Mouse (Mus musculus) liver, embryonic 13.5 days (tissue): Measurements from ENCODE around the gene Calhm6. TPM values are rescaled to one million over a fixed set of nuclear protein-coding genes. Genes with fewer than 3 reads are reported as not detected.

Experiments used
- ATAC-seq: fragments of 200-750 bp; cut with Nextera tagmentation; 2 replicates; pipeline ENCODE4 v1.8.0; 2017; ENCODE audit warnings: low read depth, mild to moderate bottlenecking, moderate number of reproducible peaks, moderate library complexity
- DNase-seq: peaks from one replicate; pipeline ENCODE4 v3.0.0; 2022
- H3K27ac ChIP-seq: fragments of 300-500 bp; sonication (generic); 2 replicates; pipeline ENCODE4 v1.5.1; 2015; ENCODE audit warnings: moderate library complexity, mild to moderate bottlenecking, inconsistent platforms
- H3K27me3 ChIP-seq: fragments of 300-500 bp; sonication (generic); 2 replicates; pipeline ENCODE4 v1.6.1; 2015; ENCODE audit warnings: mild to moderate bottlenecking, inconsistent platforms
- H3K36me3 ChIP-seq: fragments of 300-500 bp; sonication (generic); 2 replicates; pipeline ENCODE4 v1.6.1; 2015; ENCODE audit warnings: mild to moderate bottlenecking, inconsistent platforms
- H3K4me1 ChIP-seq: fragments of 300-500 bp; sonication (generic); replicated peaks from 2 replicates; pipeline ENCODE4 v1.6.1; 2015; ENCODE audit warnings: inconsistent platforms
- H3K4me2 ChIP-seq: fragments of 300-500 bp; sonication (generic); 2 replicates; pipeline ENCODE4 v1.6.1; 2015; ENCODE audit warnings: inconsistent platforms, mild to moderate bottlenecking, moderate library complexity
- H3K4me3 ChIP-seq: fragments of 300-500 bp; sonication (generic); replicated peaks from 2 replicates; pipeline ENCODE4 v1.5.1; 2015; ENCODE audit warnings: mild to moderate bottlenecking, inconsistent platforms
- H3K9ac ChIP-seq: fragments of 300-500 bp; sonication (generic); 2 replicates; pipeline ENCODE4 v1.6.1; 2015; ENCODE audit warnings: mild to moderate bottlenecking, inconsistent platforms
- H3K9me3 ChIP-seq: fragments of 300-500 bp; sonication (generic); replicated peaks from 2 replicates; pipeline ENCODE4 v1.6.1; 2016; ENCODE audit warnings: inconsistent platforms
- WGBS: fragments of 180-500 bp; shearing (Covaris S2); methylation state at CpG from one replicate; pipeline ENCODE4 v1.1.7; 2015; ENCODE audit not compliant: insufficient replicate concordance; 5-methylcytosine and 5-hydroxymethylcytosine counted together
- polyA plus RNA-seq: library from polyadenylated mRNA; unstranded; fragments of >200 nt; fragmentation: Nextera tagmentation; extraction: Ambion mirVana; gene quantifications from 2 replicates; pipeline ENCODE4 v1.2.1, GENCODE M21; 2015

Calhm6 gene
- polyA plus RNA-seq, 1 experiment from 2014 or later = 1.6 TPM

GRCm38 (mm10) chr10:34095147-34095546 is 32.6 kb downstream of the Calhm6 start:
- Histone ChIP-seq H3K27ac (no peak overlapping the region), H3K9me3 (no peaks in the 10 kb centered on the region), H3K36me3 (no peaks in the 10 kb centered on the region), H3K9ac (no peak overlapping the region), H3K4me1 (0 out of 2 replicates have a peak, but pooled peaks cover 3% of the 10 kb centered on the region), H3K4me2 (no peak overlapping the region), H3K27me3 (no peaks in the 10 kb centered on the region), H3K4me3 (no peak overlapping the region)
- no peak for ATAC-seq
- WGBS = 58% methylated on average over 2 of the region's 2 CpGs
- no peak for DNase-seq

DNA sequence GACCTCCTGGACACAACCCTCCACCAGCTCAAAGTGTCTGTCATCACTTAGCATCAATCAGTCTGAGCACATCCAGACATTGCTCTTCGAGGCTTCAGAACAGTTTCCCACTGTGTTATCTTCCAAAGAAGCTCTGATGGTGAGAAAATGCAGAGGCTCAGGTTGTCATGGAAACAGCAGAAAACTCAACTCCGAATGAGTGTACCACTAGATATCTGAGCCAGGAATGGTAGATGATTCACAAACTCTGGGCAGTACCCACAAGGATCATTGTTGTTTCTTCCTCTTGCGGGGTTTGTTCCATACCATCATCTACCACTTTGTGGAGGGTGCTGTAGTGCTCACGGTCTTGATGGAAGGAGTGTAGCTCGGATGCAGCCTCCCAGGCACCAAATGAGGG is 35.9 kb downstream of the Calhm6 start:
- Histone ChIP-seq H3K27me3 (no peaks in the 10 kb centered on the region), H3K36me3 (no peaks in the 10 kb centered on the region), H3K9ac (no peak overlapping the region), H3K27ac (no peak overlapping the region), H3K4me2 (no peak overlapping the region), H3K9me3 (no peaks in the 10 kb centered on the region), H3K4me1 (0 out of 2 replicates have a peak, but pooled peaks cover 3% of the 10 kb centered on the region), H3K4me3 (no peak overlapping the region)
- ATAC-seq = no peak
- no peak for DNase-seq
- 47% methylated on average over 5 of the region's 5 CpGs for WGBS

GRCm38 (mm10) chr10:34090481-34090880 is 37.3 kb downstream of the Calhm6 start:
- no peak overlapping the region for H3K9ac ChIP-seq
- no peaks in the 10 kb centered on the region for H3K9me3 ChIP-seq
- H3K4me1 ChIP-seq = no peaks in the 10 kb centered on the region
- 56% methylated on average over 1 of the region's 1 CpGs for WGBS
- no peak overlapping the region for H3K27ac ChIP-seq
- ATAC-seq (no peak), DNase-seq (no peak)
- no peak overlapping the region for H3K4me2 ChIP-seq
- no peaks in the 10 kb centered on the region for H3K27me3 ChIP-seq
- H3K4me3 ChIP-seq = no peak overlapping the region
- no peaks in the 10 kb centered on the region for H3K36me3 ChIP-seq

DNA sequence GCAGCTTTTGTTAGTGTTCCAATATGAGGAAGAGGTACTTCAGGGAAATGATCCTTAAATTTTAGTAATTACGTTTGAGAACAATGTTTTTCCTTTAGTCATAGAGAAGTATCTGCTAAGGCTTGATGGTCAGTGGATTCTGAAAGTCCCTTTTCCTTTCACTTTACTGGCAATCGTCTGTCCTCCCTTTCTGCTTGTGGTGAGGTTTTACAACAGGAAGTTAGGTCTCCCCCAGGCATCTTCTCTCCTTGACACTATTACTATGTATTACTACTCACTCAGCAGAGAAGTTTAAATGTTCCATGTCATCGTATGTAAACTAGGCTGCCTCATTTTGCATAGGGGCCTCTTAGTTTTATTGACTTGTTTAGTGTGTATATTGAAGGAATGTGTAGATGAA is 38.3 kb downstream of the Calhm6 start:
- ATAC-seq = no peak
- no peaks in the 10 kb centered on the region for H3K36me3 ChIP-seq
- H3K9me3 ChIP-seq = no peaks in the 10 kb centered on the region
- no peak overlapping the region for H3K4me2 ChIP-seq
- DNase-seq = no peak
- no peak overlapping the region for H3K27ac ChIP-seq
- no peaks in the 10 kb centered on the region for H3K27me3 ChIP-seq
- H3K4me3 ChIP-seq = no peak overlapping the region
- 26% methylated on average over 3 of the region's 3 CpGs for WGBS
- H3K4me1 ChIP-seq = no peaks in the 10 kb centered on the region
- H3K9ac ChIP-seq = no peak overlapping the region

DNA sequence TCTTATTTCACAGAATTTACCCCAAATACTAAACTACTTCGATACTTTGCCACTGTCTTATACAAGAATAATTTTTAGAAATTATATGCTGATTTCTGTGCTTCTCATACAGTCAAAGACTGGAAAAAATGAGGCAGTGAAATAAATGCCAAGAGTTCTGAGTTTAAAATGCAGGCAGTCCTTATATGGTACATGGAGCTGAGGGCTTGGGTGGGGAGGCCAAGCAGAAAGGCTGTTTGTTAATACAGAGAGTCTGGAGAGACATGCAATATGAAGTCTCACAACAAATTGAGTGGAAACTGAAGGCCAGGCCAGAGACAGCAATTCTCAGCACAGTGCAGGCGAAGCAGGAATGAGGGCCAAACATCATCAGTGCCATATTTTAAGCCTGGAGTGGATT is 39.3 kb downstream of the Calhm6 start:
- WGBS = 60% methylated on average over 2 of the region's 2 CpGs
- ATAC-seq = no peak
- H3K27me3 ChIP-seq = no peaks in the 10 kb centered on the region
- no peaks in the 10 kb centered on the region for H3K4me1 ChIP-seq
- no peak for DNase-seq
- no peak overlapping the region for H3K4me2 ChIP-seq
- no peaks in the 10 kb centered on the region for H3K9me3 ChIP-seq
- H3K36me3 ChIP-seq = no peaks in the 10 kb centered on the region
- no peak overlapping the region for H3K4me3 ChIP-seq
- no peak overlapping the region for H3K27ac ChIP-seq
- H3K9ac ChIP-seq = no peak overlapping the region

- Histone ChIP-seq H3K27me3 (no peaks in the 10 kb centered on the region), H3K4me1 (no peaks in the 10 kb centered on the region), H3K4me3 (no peak overlapping the region), H3K27ac (no peak overlapping the region), H3K9me3 (no peaks in the 10 kb centered on the region), H3K4me2 (no peak overlapping the region), H3K36me3 (no peaks in the 10 kb centered on the region), H3K9ac (no peak overlapping the region)
- ATAC-seq (no peak), DNase-seq (no peak)
- WGBS = 77% methylated on average over 1 of the region's 1 CpGs
Observed at GRCm38 (mm10) chr10:34086514-34086913, 41.3 kb downstream of the Calhm6 start.

Other genes with a start within 250 kb of the Calhm6 start
- not detected in 2 replicates for gene Rsph4a, start 222.9 kb downstream of the Calhm6 start, polyA plus RNA-seq
- gene Zup1, start 176.7 kb downstream of the Calhm6 start, polyA plus RNA-seq = 7.8 and 9.3 TPM in 2 replicates
- gene Rwdd1, start 108.4 kb downstream of the Calhm6 start, polyA plus RNA-seq = 72.8 and 84.5 TPM in 2 replicates
- gene Trappc3l, start 90.4 kb downstream of the Calhm6 start, polyA plus RNA-seq = not detected in 2 replicates
- gene Calhm4, start 83.7 kb downstream of the Calhm6 start, polyA plus RNA-seq = not detected in 2 replicates
- gene Calhm5, start 31.5 kb downstream of the Calhm6 start, polyA plus RNA-seq = 0.02 and 0.05 TPM in 2 replicates
- gene Dse, start 79.7 kb upstream of the Calhm6 start, polyA plus RNA-seq = 6.0 and 7.9 TPM in 2 replicates
- 29.0 and 34.6 TPM in 2 replicates for gene Tspyl1, start 154.2 kb upstream of the Calhm6 start, polyA plus RNA-seq
- 0.82 and 0.99 TPM in 2 replicates for gene Tspyl4, start 169.5 kb upstream of the Calhm6 start, polyA plus RNA-seq